In genomic region chr9:106889321-106889720, GRCm38 (mm10) we compare ENCODE assay signal across 18 mouse cellular contexts. TPM values are rescaled to one million over a fixed set of nuclear protein-coding genes. Genes with fewer than 3 reads are reported as not detected.
A peak's percentile ranks its signal among the peaks of the same experiment; 100 is the strongest.
DNase-seq lines count a peak whose midpoint lies in the region; ATAC-seq lines count a peak whose summit lies in the region.
"Had no signal": no experiment of that assay in that cellular context is flagged by ENCODE, and none has a peak within 500 bp of the region (broad histone marks: within the 10 kb centered on the region; RNA-seq: fewer than 3 reads in every experiment).

No protein-coding gene starts in this region.

- no peak overlapping the region for H3K4me3 ChIP-seq in heart, embryonic 11.5 days (ENCODE audit: low read depth, low read length)
- H3K4me3 ChIP-seq in megakaryocyte, embryonic 14.5 days (replicated peaks): peak overlapping the region; percentile 74
- H3K4me3 ChIP-seq in neural tube, embryonic 13.5 days: no peak overlapping the region; the same call in 1 of the 2 replicates
- no peak overlapping the region for H3K4me3 ChIP-seq in midbrain, embryonic 15.5 days
- H3K4me3 ChIP-seq: midbrain, embryonic 12.5 days had no signal

- no peak overlapping the region for H3K27ac ChIP-seq in heart, embryonic 11.5 days (ENCODE audit: low read depth, low read length)
- H3K27ac ChIP-seq in neural tube, embryonic 13.5 days (replicated peaks): no peak overlapping the region
- no peak overlapping the region for H3K27ac ChIP-seq in midbrain, embryonic 15.5 days
- H3K27ac ChIP-seq: kidney, postnatal 0 days; lung, embryonic 15.5 days; midbrain, embryonic 12.5 days had no signal

- no peaks in the 10 kb centered on the region for H3K27me3 ChIP-seq in heart, embryonic 11.5 days (ENCODE audit: control insufficient read depth, insufficient read depth, low read length)
- no peaks in the 10 kb centered on the region for H3K27me3 ChIP-seq in megakaryocyte, embryonic 14.5 days (replicated peaks)
- H3K27me3 ChIP-seq in neural tube, embryonic 13.5 days: no peaks in the 10 kb centered on the region
- no peaks in the 10 kb centered on the region for H3K27me3 ChIP-seq in midbrain, embryonic 15.5 days (replicated peaks)
- H3K27me3 ChIP-seq: CH12.LX; lung, embryonic 15.5 days; midbrain, embryonic 12.5 days had no signal

- H3K9me3 ChIP-seq in heart, embryonic 11.5 days (replicated peaks; ENCODE audit: control insufficient read depth, low read length): no peaks in the 10 kb centered on the region
- H3K9me3 ChIP-seq in megakaryocyte, embryonic 14.5 days: no peaks in the 10 kb centered on the region
- no peaks in the 10 kb centered on the region for H3K9me3 ChIP-seq in neural tube, embryonic 13.5 days
- H3K9me3 ChIP-seq in midbrain, embryonic 15.5 days: no peaks in the 10 kb centered on the region
- H3K9me3 ChIP-seq: lung, embryonic 15.5 days; midbrain, embryonic 12.5 days had no signal

- DNase-seq in heart, adult 8-10 months (ENCODE audit: low spot score): no peak
- peak; percentile 51 for DNase-seq in ZHBTc4 (ENCODE audit: low read depth, low spot score)
- no peak for DNase-seq in ovary, postnatal 14 days (ENCODE audit: low spot score)
- DNase-seq: cerebellum, adult 18-20 months; forebrain, postnatal 0 days; gastrocnemius, postnatal 14 days; layer of hippocampus, adult 9-11 months; right cerebral cortex, adult 18-20 months; thymus, adult 2 months had no signal

- no peak for ATAC-seq in heart, embryonic 11.5 days (replicated peaks; ENCODE audit: insufficient number of reproducible peaks, low FRiP score, low TSS enrichment)
- no peak for ATAC-seq in megakaryocyte, adult 5-6 weeks (ENCODE audit: poor library complexity, severe bottlenecking)
- no peak for ATAC-seq in neural tube, embryonic 13.5 days (ENCODE audit: low read depth)
- no peak for ATAC-seq in midbrain, embryonic 15.5 days (replicated peaks)
- ATAC-seq: forebrain, postnatal 0 days had no signal

- peaks cover 30% of the 10 kb centered on the region for H3K4me1 ChIP-seq in heart, embryonic 11.5 days (ENCODE audit: control insufficient read depth, insufficient read depth, low read length)
- H3K4me1 ChIP-seq in megakaryocyte, embryonic 14.5 days: peaks cover 70% of the 10 kb centered on the region
- peaks cover 65% of the 10 kb centered on the region for H3K4me1 ChIP-seq in neural tube, embryonic 13.5 days (replicated peaks)
- H3K4me1 ChIP-seq in midbrain, embryonic 15.5 days: peaks cover 50% of the 10 kb centered on the region

- 81% methylated on average over 9 of the region's 9 CpGs for WGBS in heart, embryonic 11.5 days (ENCODE audit: insufficient replicate concordance)
- WGBS in neural tube, embryonic 13.5 days: 85% methylated on average over 9 of the region's 9 CpGs
- 89% methylated on average over 9 of the region's 9 CpGs for WGBS in midbrain, embryonic 15.5 days

- peaks cover 16% of the 10 kb centered on the region for H3K36me3 ChIP-seq in heart, embryonic 11.5 days (ENCODE audit: control insufficient read depth, insufficient read depth, low read length)
- H3K36me3 ChIP-seq in megakaryocyte, embryonic 14.5 days (replicated peaks; ENCODE audit: low read length): peaks cover 50% of the 10 kb centered on the region
- peaks cover 39% of the 10 kb centered on the region for H3K36me3 ChIP-seq in neural tube, embryonic 13.5 days
- H3K36me3 ChIP-seq in midbrain, embryonic 15.5 days (replicated peaks): peaks cover 15% of the 10 kb centered on the region; the same call in 1 of the 2 replicates

- no peak overlapping the region for H3K4me2 ChIP-seq in heart, embryonic 11.5 days
- H3K4me2 ChIP-seq in neural tube, embryonic 13.5 days: no peak overlapping the region
- no peak overlapping the region for H3K4me2 ChIP-seq in midbrain, embryonic 15.5 days

- peak overlapping the region; percentile 47; the same call in 1 of the 2 replicates for H3K9ac ChIP-seq in heart, embryonic 11.5 days (ENCODE audit: low read depth, low read length)
- peak overlapping the region; percentile 27; the same call in 1 of the 2 replicates for H3K9ac ChIP-seq in neural tube, embryonic 13.5 days
- no peak overlapping the region for H3K9ac ChIP-seq in midbrain, embryonic 15.5 days
- H3K9ac ChIP-seq: forebrain, postnatal 0 days; lung, embryonic 15.5 days; midbrain, embryonic 12.5 days had no signal

RNA-seq across cellular contexts. Expression of gene Rbm15b, which starts 2.1 kb away (rescaled TPM):
- polyA plus RNA-seq in heart, embryonic 11.5 days (2014; fragmentation: Nextera tagmentation; extraction: Ambion mirVana): 8.1 and 8.7 TPM in 2 replicates
- total RNA-seq in heart, adult 8-10 months (2022): 10 to 100 TPM; 10.6 to 13.9 (median 12.0) TPM
- polyA plus RNA-seq in megakaryocyte, embryonic 14.5 days (2012; ENCODE audit: insufficient read depth, low replicate concordance): 6.4 and 13.0 TPM in 2 replicates
- total RNA-seq in megakaryocyte, adult 5-6 weeks (2015): 10.6 and 11.4 TPM in 2 replicates
- total RNA-seq in megakaryocyte, adult 5-6 weeks (2017): 13.6 and 14.1 TPM in 2 replicates
- 17.8 and 19.6 TPM in 2 replicates for polyA plus RNA-seq in neural tube, embryonic 13.5 days (2015; fragmentation: Nextera tagmentation; extraction: Ambion mirVana)
- 17.1 and 21.8 TPM in 2 replicates for polyA plus RNA-seq in midbrain, embryonic 15.5 days (2015; fragmentation: Nextera tagmentation; extraction: Ambion mirVana)

RNA-seq across cellular contexts. Expression of gene Manf, which starts 2.5 kb away (rescaled TPM):
- 296 and 316 TPM in 2 replicates for polyA plus RNA-seq in heart, embryonic 11.5 days (2014; fragmentation: Nextera tagmentation; extraction: Ambion mirVana)
- total RNA-seq in heart, adult 8-10 months (2022): 100 to 1,000 TPM; 112 to 170 (median 145) TPM
- polyA plus RNA-seq in megakaryocyte, embryonic 14.5 days (2012; ENCODE audit: insufficient read depth, low replicate concordance): 14.7 and 174 TPM in 2 replicates
- 220 and 229 TPM in 2 replicates for total RNA-seq in megakaryocyte, adult 5-6 weeks (2015)
- 186 and 189 TPM in 2 replicates for total RNA-seq in megakaryocyte, adult 5-6 weeks (2017)
- 231 and 303 TPM in 2 replicates for polyA plus RNA-seq in neural tube, embryonic 13.5 days (2015; fragmentation: Nextera tagmentation; extraction: Ambion mirVana)
- polyA plus RNA-seq in midbrain, embryonic 15.5 days (2015; fragmentation: Nextera tagmentation; extraction: Ambion mirVana): 168 TPM in 2 replicates
